Mouse (Mus musculus) ES-Bruce4 (cell line): ENCODE measurements around the gene Acvr2b.

ENCODE experiments used
- CTCF ChIP-seq: IDR thresholded peaks from one replicate; pipeline ENCODE4 v1.8.1; 2011; ENCODE audit warnings: low read depth, low read length
- POLR2A ChIP-seq: IDR thresholded peaks from one replicate; pipeline ENCODE4 v1.8.1; 2011; ENCODE audit warnings: low read length; ENCODE audit not compliant: insufficient read depth

DNA sequence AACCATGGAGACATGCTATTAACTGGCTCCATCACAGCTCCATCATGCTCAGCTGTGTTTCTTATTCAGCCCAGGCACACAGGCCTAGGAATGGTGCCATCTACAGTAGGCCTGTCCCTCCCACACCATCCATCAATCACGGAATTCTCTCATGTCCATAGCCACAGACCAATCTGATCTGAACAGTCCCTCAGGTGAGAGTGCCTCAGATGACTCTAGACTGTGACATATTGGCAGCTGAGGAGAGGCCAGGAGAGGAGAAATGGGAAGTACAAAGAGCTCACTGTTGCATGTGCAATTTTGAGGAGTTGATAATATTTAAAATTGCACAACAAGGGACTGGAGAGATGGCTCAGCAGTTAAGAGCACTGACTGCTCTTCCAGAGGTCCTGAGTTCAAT lies 7.1 kb upstream of the Acvr2b start:
- TF ChIP-seq CTCF (no peak), POLR2A (no peak)
